Mouse (Mus musculus) myocyte (in vitro differentiated cells): ENCODE measurements around the gene Dnaaf2.

ENCODE experiments used
- E2F4 ChIP-seq: IDR thresholded peaks from one replicate; pipeline ENCODE4 v1.6.1; 2011; ENCODE audit warnings: mild to moderate bottlenecking, control low read depth, moderate library complexity; ENCODE audit not compliant: insufficient read depth
- POLR2A ChIP-seq: IDR thresholded peaks from one replicate; pipeline ENCODE4 v1.6.1; 2011; ENCODE audit warnings: low read depth, mild to moderate bottlenecking, control low read depth, moderate library complexity; ENCODE audit not compliant: insufficient read length
- POLR2AphosphoS2 ChIP-seq: IDR thresholded peaks from one replicate; pipeline ENCODE4 v1.6.1; 2011; ENCODE audit warnings: low read depth, control low read depth; ENCODE audit not compliant: insufficient read length
- USF1 ChIP-seq: IDR thresholded peaks from one replicate; pipeline ENCODE4 v1.6.1; 2011; ENCODE audit warnings: low read depth, mild to moderate bottlenecking, control low read depth, moderate library complexity

DNA sequence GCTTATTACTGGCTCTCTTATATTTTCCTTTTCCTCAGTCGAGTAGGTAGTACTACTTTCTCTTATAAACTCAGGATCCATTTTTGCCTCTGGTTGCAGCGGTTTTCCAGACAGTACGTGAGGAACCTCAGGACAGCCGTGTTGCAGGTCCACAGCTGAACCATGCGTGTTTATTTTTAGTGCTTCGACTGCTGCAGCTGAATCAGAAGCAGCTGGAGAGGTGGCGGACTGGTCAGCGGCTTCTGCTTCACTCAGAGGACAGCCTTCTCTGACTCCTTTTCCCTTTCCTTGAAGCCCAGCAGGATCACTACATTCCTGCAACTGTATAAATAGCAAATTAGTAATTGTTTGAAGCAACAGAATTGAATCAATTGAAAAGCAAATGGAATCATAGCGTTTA is 8.2 kb downstream of the Dnaaf2 start:
- TF ChIP-seq USF1 (no peak), E2F4 (no peak), POLR2A (no peak), POLR2AphosphoS2 (no peak)
